Mouse (Mus musculus) hindbrain, embryonic 11.5 days (tissue): Measurements from ENCODE around the gene Lamp1. TPM values are rescaled to one million over a fixed set of nuclear protein-coding genes. Genes with fewer than 3 reads are reported as not detected.

Experiments
- microRNA counts: library from miRNA; unstranded; fragments of <30 nt; microRNA quantifications from one replicate; lab custom pipeline; 2015
- polyA plus RNA-seq: library from polyadenylated mRNA; unstranded; fragments of >200 nt; fragmentation: Nextera tagmentation; extraction: Ambion mirVana; gene quantifications from 2 replicates; pipeline ENCODE4 v1.2.1, GENCODE M21; 2014

The Lamp1 gene
- polyA plus RNA-seq, 1 experiment from 2014 or later = 261 TPM

MicroRNAs encoded within 50 kb of the gene (microRNA counts, 519-probe panel; counts per million panel counts)
- not detected for microRNA mmu-miR-1968 (lab: Ali Mortazavi, UCI)

Other genes starting within 250 kb of the Lamp1 start
- 0.23 TPM in 1 of 2 replicates, not detected in the other for gene F7, start 133.1 kb upstream of the Lamp1 start, polyA plus RNA-seq
- 1.1 and 1.4 TPM in 2 replicates for gene F10, start 121.9 kb upstream of the Lamp1 start, polyA plus RNA-seq
- gene Proz, start 98.2 kb upstream of the Lamp1 start, polyA plus RNA-seq = 0.22 and 0.40 TPM in 2 replicates
- gene Pcid2, start 53.7 kb upstream of the Lamp1 start, polyA plus RNA-seq = 54.1 and 56.3 TPM in 2 replicates
- gene Cul4a, start 53.5 kb upstream of the Lamp1 start, polyA plus RNA-seq = 83.5 and 93.0 TPM in 2 replicates
- gene Grtp1, start 41.5 kb downstream of the Lamp1 start, polyA plus RNA-seq = 12.9 and 13.0 TPM in 2 replicates
- gene Adprhl1, start 95.0 kb downstream of the Lamp1 start, polyA plus RNA-seq = 0.26 and 0.32 TPM in 2 replicates
- gene Dcun1d2, start 129.0 kb downstream of the Lamp1 start, polyA plus RNA-seq = 30.2 and 32.5 TPM in 2 replicates
- 36.0 and 37.1 TPM in 2 replicates for gene Tmco3, start 129.0 kb downstream of the Lamp1 start, polyA plus RNA-seq
- gene Tfdp1, start 179.6 kb downstream of the Lamp1 start, polyA plus RNA-seq = 175 and 188 TPM in 2 replicates
- gene Atp4b, start 237.7 kb downstream of the Lamp1 start, polyA plus RNA-seq = 0.11 TPM in 1 of 2 replicates, not detected in the other
- 0.03 TPM in 1 of 2 replicates, not detected in the other for gene Grk1, start 245.9 kb downstream of the Lamp1 start, polyA plus RNA-seq